Mouse (Mus musculus) left cerebral cortex, adult 18-20 months (tissue): ENCODE measurements around the gene Vldlr. TPM values are rescaled to one million over a fixed set of nuclear protein-coding genes. Genes with fewer than 3 reads are reported as not detected.

Source experiments
- DNase-seq, 2 experiments: peaks; one replicate each; pipeline ENCODE4 v3.0.0; 2021 to 2022; ENCODE audit warnings: low spot score in 2 of 2, mixed read lengths in 1 of 2
- total RNA-seq, 2 experiments: library from RNA; stranded (reverse); gene quantifications; 2 replicates each; pipeline ENCODE4 v1.2.3; 2021

Gene Vldlr
- total RNA-seq, 2 experiments from 2014 or later: 51.2 to 54.7 TPM

DNA sequence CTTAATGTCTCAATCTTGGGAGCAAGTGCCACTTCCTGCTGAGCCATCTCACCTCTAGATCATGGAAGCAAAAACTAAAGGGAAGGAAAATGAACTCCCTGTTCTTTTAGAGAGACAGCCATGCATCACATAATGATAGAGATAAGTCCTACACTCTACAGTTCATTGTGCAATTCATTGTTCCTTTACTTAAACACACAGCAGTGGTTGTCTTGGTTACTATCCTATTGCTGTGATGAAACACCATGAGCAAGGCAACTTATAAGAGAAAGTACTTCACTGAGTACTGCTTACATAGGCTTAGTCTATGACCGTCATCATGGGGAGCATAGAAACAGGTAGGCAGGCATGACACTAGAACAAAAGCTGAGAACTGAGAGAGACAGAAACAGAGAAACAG lies 12.0 kb downstream of the Vldlr start:
- no peak for DNase-seq

GRCm38 (mm10) chr19:27233386-27233785 lies 17.1 kb downstream of the Vldlr start:
- no peak for DNase-seq

- no peak for DNase-seq
These were observed 23.6 kb downstream of the Vldlr start for GRCm38 (mm10) chr19:27239913-27240312.

- no peak for DNase-seq
These were observed 27.2 kb downstream of the Vldlr start for GRCm38 (mm10) chr19:27243527-27243926.

DNA sequence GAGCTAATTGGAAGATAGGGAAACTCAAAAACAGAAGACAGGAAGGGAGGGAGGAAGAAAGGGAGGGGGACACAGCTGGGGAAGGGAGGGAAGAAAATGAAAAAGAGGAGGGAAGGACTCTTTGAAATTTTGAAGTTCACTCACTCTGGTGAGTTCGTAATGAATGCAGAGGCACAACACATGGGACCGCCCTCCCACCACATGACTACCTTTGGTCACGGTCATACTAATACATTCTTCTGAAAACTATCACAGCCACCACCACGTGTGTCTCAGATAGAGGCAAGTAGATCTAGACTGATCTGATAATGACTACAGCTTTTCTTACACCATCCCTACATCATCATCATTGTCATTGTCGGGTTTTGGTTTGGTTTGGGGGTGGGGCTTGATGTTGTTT lies 38.5 kb downstream of the Vldlr start:
- no peak for DNase-seq

- no peak for DNase-seq
These were observed 39.4 kb downstream of the Vldlr start for GRCm38 (mm10) chr19:27255678-27256077.

GRCm38 (mm10) chr19:27260102-27260501 lies 43.8 kb downstream of the Vldlr start:
- DNase-seq: peak; percentile 49

GRCm38 (mm10) chr19:27260621-27261278 lies 44.5 kb downstream of the Vldlr start:
- DNase-seq: no peak

DNA sequence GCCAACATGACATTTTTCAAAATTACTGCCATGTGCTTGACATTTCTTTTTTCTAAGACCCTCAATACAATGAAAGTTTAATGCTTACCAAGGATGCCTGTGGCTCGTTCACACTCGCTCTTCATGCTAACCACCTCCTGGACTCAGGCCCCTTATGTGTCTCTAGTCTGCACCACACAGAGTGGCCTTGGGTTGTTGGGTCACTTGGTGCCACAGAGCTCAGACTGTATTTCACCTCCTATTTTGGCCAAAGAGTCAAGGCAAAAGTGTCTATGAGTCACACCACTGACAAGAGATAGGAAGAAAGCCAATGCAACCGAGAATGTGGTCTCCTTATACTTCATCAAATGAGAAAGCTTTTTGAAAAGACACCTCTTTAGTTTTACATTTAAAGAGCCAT lies 45.9 kb downstream of the Vldlr start:
- DNase-seq: no peak

GRCm38 (mm10) chr19:27273385-27273784 lies 57.1 kb downstream of the Vldlr start:
- DNase-seq: no peak

DNA sequence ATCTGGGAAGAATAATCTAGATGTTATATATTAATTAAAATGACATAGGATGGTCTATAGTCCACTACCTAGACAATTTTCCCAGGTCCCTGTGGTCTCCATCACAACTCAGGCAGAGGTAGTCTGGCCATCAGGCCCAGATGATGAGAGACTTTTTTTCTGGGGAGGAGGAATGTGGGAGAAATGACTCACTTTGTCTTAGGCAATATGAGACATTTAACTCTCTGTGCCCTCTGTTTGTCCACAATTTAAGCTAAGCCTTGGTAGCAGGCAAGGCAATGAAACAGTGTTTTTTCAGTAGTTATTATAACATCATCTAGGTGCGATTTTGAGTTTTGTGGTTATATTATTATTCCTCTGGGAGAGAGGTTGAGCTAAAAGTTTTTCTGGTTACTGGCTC lies 58.1 kb downstream of the Vldlr start:
- no peak for DNase-seq

- no peak for DNase-seq
These were observed 62.9 kb downstream of the Vldlr start for GRCm38 (mm10) chr19:27279174-27279573.

Other genes with a start within 250 kb of the Vldlr start
- not detected for gene Kcnv2, start 106.1 kb downstream of the Vldlr start, total RNA-seq
- 10 to 100 TPM; 41.9 to 42.4 TPM for gene Pum3, start 213.3 kb downstream of the Vldlr start, total RNA-seq